Mouse (Mus musculus) testis, postnatal 10 days (tissue): ENCODE results near the gene Ryr1.

Experiments used
- DNase-seq: peaks from one replicate; pipeline ENCODE4 v3.0.0; 2021; ENCODE audit warnings: low spot score

Gene Ryr1

DNA sequence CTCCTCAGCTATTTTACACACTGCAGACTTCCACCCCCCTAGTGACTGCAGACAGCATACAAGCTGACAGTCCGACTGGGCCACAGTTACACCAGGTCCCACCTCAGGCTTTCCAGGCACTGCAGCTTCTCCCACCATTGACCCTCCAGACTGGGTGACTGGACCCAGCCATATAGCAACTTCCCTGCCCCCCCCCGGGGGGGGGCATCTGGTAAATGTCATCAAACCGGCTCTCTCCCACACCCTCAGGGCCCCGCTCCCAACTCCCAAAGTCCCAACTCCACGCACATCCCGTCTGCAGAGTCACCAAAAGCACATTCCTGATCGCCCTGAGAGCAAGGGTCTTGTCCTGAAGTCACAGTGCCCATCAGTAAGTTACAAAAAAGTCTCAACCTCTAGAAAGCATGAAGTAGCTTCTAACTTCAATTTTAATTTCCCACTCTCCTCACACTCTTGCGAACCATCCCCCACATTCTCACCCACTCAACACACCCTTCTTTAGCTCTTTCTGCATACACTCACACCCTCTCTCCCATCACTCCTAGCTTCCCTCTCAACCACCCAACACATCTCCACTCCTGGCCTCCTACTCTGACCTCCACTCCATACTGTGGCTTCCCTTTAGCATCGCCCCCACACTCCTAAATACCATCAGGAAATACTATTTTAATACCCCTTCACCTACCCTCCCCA lies 164.5 kb downstream of the Ryr1 start:
- DNase-seq = no peak

DNA sequence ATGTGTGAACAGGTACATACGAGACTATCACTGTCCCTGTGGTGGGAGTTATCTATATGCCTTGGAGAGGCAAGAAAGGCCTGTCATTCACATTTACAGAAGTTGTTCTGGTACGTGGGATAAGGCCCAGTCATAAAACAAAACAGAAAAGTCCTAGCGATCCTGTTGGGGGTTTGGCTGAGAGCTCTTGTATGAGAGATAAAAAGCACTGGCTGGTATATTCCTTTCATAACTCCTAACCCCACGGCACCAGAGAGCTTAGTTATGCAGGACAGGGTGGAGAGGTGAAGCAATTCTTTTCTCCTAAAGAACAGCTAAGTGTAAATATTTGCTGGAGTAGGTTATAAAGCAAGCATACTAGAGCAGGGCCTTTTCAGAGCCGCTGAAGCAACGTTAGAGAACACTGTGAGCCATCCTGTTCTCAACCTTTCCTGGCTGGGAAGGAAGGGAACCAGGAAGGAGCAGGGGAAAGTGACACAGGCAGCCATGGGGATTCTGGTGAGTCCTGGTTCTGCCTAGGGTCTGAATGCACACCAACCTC lies 165.4 kb downstream of the Ryr1 start:
- peak; percentile 46 for DNase-seq

DNA sequence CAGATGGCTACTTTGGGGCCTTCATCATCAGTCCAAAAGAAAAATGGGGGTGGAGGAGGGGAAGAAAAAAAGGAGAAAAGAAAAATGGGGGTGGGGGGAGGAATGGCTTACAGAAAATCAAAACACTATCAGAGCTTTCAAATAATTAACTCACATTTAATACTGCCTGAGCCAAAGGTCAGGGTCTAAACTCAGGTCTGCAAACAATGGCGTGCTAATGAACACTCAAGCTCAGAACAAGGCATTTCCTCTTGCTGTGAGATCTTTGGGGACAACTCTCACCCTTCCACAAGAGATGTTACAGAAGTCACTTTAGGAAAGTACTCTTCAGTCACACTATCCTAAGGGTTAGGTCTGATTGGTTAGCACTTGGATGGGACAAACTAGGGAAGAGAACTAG lies 166.2 kb downstream of the Ryr1 start:
- no peak for DNase-seq

DNA sequence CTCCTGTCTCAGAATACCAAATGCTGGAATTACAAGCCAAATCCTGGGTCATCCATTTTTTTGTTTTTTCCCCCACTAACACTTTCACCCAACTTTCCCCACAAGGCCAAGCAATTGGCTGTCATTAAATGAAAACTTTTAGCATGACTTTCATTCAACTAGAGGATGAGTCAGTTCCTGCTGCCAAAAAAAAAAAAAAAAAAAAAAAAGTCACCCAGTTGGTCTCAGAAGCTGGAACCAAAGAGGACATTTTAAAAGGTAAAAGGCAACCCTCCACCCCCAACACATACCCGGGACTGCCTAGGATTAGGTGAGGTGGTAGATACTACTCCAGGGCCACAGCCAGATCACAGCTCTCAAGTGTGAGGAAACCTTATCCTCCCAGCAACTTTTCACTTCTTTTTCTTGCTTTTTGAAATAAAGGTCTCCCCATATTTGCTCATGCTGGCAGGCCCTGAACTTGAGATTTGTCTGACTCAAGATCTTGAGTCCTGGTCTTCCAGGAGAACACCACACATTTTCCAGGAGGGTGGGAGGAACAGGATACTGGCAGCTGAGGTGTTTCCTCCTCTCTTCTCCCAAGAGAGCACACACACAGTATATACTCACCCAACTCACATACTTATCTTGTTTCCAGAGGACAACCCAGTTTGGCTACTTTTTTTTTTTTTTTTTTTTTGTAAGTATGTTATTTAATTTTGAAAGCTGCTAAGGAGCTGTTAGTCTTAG lies 166.8 kb downstream of the Ryr1 start:
- no peak for DNase-seq

DNA sequence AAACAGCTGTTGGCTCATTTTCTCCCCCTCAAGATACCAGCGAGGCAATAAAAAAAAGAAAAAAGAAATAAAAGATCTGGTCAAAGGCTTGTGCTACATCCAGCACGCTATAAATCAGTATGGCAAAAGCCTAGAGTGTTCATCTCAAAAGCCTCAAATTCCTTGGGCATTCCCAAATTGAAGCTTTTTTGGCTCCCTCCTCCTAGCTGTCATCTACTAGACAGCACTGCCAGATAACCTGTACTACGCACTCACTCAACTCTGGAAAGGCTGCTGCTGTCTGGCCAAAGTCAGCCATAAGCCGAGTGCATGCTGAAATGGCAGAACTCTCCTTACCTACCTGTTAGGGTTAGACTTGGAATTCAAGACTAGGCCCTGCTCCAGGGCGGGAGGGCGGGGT lies 167.7 kb downstream of the Ryr1 start:
- DNase-seq = no peak

DNA sequence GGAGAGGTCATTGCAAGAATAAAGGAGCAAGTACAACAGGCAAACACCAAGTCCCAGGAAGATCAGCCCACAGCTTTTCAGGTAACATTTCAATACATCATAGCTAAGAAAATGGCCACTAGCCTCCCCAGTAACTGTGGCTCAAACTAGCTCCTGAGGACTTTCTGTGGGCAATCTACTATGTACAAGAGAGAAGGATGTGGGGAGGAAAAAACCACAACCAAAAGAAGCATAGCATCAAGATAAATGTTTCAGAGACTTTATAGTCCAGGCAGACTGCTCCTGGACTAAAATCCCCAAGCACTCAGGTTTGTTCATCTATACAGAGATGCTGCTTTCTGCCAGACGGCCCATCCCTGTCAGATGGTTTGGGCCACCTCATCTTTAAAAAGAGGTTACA lies 168.7 kb downstream of the Ryr1 start:
- DNase-seq = no peak

DNA sequence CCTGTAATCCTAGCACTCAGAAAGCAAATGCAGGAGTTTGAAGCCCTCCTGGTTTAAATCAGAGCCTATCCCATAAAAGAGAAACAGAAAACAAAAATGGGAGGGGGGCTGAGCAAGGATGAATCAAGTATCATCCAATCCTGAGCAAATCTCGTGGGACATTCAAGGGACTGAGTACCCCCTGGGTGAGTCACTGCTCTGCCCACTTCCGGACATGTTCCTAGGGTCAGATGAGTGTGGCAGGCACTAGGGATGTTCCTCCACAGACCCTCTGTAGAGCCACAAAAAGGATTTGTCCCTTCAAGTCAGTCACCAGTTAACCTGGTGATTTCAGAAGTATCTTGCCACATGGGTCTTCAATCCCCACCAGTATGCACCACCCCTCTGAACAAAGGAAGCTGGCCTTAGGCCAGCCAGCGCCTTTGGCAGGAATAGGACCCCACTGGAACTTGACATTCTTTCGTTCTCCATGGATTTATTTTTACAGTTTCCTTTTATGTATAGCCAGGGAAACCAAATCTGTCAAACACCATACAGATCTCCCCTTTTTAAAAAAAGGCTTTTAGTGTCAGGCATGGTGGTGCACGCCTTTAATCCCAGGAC lies 169.6 kb downstream of the Ryr1 start:
- DNase-seq = no peak

DNA sequence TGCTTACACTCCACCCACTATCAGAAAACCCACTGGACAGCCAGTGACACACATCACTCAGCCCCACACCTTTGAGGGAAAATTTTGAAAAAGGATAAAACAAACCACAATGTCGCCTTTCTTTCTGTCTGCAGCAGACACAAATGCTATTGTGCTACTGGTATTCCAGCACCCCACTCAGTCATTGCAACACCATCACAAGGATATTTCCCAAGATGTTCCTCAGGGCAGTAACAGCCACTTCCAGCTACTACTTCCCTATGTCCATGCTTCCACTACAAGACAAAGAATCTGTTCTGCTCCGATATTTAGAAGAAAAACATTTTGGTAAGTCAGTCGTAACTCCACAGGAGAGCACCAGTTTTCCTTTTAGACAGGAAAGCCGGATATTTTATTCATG lies 170.2 kb downstream of the Ryr1 start:
- no peak for DNase-seq

DNA sequence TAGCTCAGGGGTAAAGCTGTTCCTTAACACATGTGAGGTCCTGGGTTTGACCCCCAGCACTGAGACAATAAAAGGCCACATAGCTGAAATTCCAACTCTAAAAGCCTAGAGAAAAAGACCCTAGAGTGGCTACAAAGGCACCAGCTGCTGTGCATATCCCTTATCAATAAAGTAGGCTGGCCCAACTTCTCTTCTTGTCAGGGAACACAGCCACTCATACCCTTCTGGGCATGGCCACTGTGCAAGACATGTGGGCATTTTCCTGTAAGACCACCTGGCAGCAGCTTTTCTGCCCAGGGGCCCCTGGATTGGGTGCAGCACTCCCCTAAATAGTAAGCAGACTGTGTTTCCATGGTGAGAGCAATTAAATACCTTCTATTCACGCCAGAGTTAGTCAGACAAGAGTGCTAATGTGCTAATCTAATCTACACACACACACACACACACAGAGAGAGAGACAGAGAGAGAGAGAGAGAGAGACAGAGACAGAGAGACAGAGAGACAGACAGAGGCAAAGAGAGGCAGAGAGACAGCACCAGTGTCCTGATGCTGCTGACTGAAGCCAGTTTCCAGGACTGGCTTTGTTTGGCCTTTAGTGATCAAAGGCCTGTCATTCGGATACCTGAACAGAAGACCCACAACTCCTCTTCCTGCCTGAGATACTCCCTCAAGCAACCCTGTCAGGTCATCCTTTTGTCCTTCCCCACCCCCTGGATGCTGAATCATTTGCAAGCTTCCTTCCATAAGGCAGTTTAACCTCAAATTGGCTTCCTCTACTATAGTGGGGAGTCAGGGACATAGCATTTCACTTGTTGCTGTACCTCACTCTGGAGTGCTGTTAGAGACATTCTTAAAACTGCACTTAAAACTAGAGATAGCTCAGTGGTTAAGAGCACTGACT lies 171.3 kb downstream of the Ryr1 start:
- no peak for DNase-seq
